Mouse (Mus musculus) left cerebral cortex, adult 2 months (tissue): ENCODE results near the gene Trabd. TPM values are rescaled to one million over a fixed set of nuclear protein-coding genes. Genes with fewer than 3 reads are reported as not detected.

Experiments
- DNase-seq, 2 experiments: peaks; one replicate each; pipeline ENCODE4 v3.0.0; 2021 to 2022; ENCODE audit warnings: low spot score in 2 of 2, mixed read lengths in 1 of 2; ENCODE audit errors: extremely low spot score in 1 of 2
- H3K27ac ChIP-seq: fragments of 200-600 bp; 2 replicates; pipeline ENCODE4 v1.8.1; 2022
- H3K4me3 ChIP-seq: fragments of 200-600 bp; 2 replicates; pipeline ENCODE4 v1.8.1; 2022
- CTCF ChIP-seq: fragments of 200-600 bp; IDR thresholded peaks from 2 replicates; pipeline ENCODE4 v1.8.1; 2022; ENCODE audit warnings: antibody characterized with exemption, mild to moderate bottlenecking, moderate library complexity
- intact Hi-C: fragments of 180-260 bp; cut with DNase I; formaldehyde crosslinking; loops from one replicate; pipeline ENCODE4 v1.15.1; 2025
- total RNA-seq, 2 experiments: library from RNA; stranded (reverse); gene quantifications; 2 replicates each; pipeline ENCODE4 v1.2.3; 2021

The Trabd gene
- total RNA-seq, 2 experiments from 2014 or later: 17.5 to 20.5 TPM

DNA sequence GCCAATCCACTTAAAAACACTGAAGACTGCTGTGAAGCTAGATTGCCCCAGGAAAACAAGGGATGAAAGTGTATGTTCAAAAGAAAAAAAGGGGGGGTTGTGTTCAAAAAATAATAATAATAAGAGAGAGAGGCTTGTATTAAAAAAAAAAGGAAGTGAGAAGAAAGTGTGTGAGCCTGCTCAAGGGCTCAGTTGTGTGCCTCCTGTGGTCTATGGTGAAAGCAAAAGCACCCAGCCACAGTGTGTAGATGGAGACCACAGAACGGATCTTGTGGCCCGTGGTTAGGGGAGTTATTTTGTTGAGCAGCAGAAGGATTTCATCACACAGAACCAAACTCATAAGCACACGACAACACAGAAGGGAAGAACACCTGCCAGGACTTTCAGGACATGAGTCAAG, 56.4 kb downstream of the Trabd start:
- no peak for DNase-seq
- H3K4me3 ChIP-seq: no peak overlapping the region
- intact Hi-C loops: no loop called here
- TF ChIP-seq CTCF: no peak
- H3K27ac ChIP-seq: no peak overlapping the region

Other genes with a start within 250 kb of the Trabd start
- gene Pim3, start 212.9 kb upstream of the Trabd start, total RNA-seq: 10 to 100 TPM; 46.8 to 50.0 TPM
- 1 to 10 TPM; 1.2 to 2.4 TPM for gene Ttll8, start 120.7 kb upstream of the Trabd start, total RNA-seq
- gene Mlc1, start 96.1 kb upstream of the Trabd start, total RNA-seq: 100 to 1,000 TPM; 107 TPM
- not detected for gene Mov10l1, start 92.2 kb upstream of the Trabd start, total RNA-seq
- gene Panx2, start 15.4 kb upstream of the Trabd start, total RNA-seq: 100 to 1,000 TPM in 1 of 2 experiments, 10 to 100 TPM in 1; 99.1 to 121 TPM
- 10 to 100 TPM; 21.1 to 21.3 TPM for gene Selenoo, start 14.0 kb downstream of the Trabd start, total RNA-seq
- 10 to 100 TPM; 34.7 to 35.3 TPM for gene Tubgcp6, start 48.0 kb downstream of the Trabd start, total RNA-seq
- gene Hdac10, start 53.6 kb downstream of the Trabd start, total RNA-seq: 10 to 100 TPM; 16.8 to 17.3 TPM
- 1 to 10 TPM; 8.3 to 9.3 TPM for gene Mapk12, start 65.6 kb downstream of the Trabd start, total RNA-seq
- gene Mapk11, start 74.5 kb downstream of the Trabd start, total RNA-seq: 10 to 100 TPM; 61.8 to 63.5 TPM
- 10 to 100 TPM; 49.4 to 53.3 TPM for gene Plxnb2, start 105.7 kb downstream of the Trabd start, total RNA-seq
- 10 to 100 TPM; 52.2 to 53.9 TPM for gene Dennd6b, start 121.4 kb downstream of the Trabd start, total RNA-seq
- 100 to 1,000 TPM; 161 to 171 TPM for gene Ppp6r2, start 136.4 kb downstream of the Trabd start, total RNA-seq
- gene Sbf1, start 240.2 kb downstream of the Trabd start, total RNA-seq: 100 to 1,000 TPM; 244 to 245 TPM
- not detected for gene Adm2, start 247.6 kb downstream of the Trabd start, total RNA-seq